Mouse (Mus musculus) right cerebral cortex, postnatal 10 days (tissue): ENCODE data around the gene Mip.
"Not testable (repeated sequence)": the region's sequence is repeated elsewhere in the genome, so short reads cannot be mapped to it uniquely, and the experiment has no call there.

Experiments used
- DNase-seq, 2 experiments: peaks; one replicate each; pipeline ENCODE4 v3.0.0; 2021; ENCODE audit warnings: low spot score in 2 of 2

The Mip gene

GRCm38 (mm10) chr10:128211390-128212108 lies 14.1 kb upstream of the Mip start, which contains the start of gene Spryd4:
Gene Spryd4 (minus strand): TSS chr10:128211807.
- peak; percentile 95 to 96 for DNase-seq

- no peak for DNase-seq
Observed at GRCm38 (mm10) chr10:128212148-128212547, 13.5 kb upstream of the Mip start.

- peak; percentile 66 to 67 for DNase-seq
Observed at GRCm38 (mm10) chr10:128212871-128213323, 12.7 kb upstream of the Mip start.

- not testable (repeated sequence) for DNase-seq
Observed at GRCm38 (mm10) chr10:128214112-128214511, 11.5 kb upstream of the Mip start.

GRCm38 (mm10) chr10:128214981-128215380 lies 10.7 kb upstream of the Mip start:
- no peak for DNase-seq

GRCm38 (mm10) chr10:128218387-128219117 lies 7.1 kb upstream of the Mip start:
- DNase-seq, result no peak

GRCm38 (mm10) chr10:128221533-128222286 lies 3.9 kb upstream of the Mip start:
- DNase-seq, result no peak

GRCm38 (mm10) chr10:128225064-128225463 lies 574 bp upstream of the Mip start:
- DNase-seq, result no peak

GRCm38 (mm10) chr10:128227592-128227991 lies 2.0 kb downstream of the Mip start:
- DNase-seq, result no peak

- no peak for DNase-seq
Observed at GRCm38 (mm10) chr10:128228009-128228408, 2.4 kb downstream of the Mip start.

- no peak for DNase-seq
Observed at GRCm38 (mm10) chr10:128230582-128230981, 4.9 kb downstream of the Mip start.

- no peak for DNase-seq
Observed at GRCm38 (mm10) chr10:128231146-128231545, 5.5 kb downstream of the Mip start.

GRCm38 (mm10) chr10:128231697-128232419 lies 6.2 kb downstream of the Mip start, which contains the start of gene Timeless:
Gene Timeless (plus strand): TSS chr10:128232065.
- DNase-seq, result peak; percentile 85 to 89

GRCm38 (mm10) chr10:128232420-128232985 lies 6.9 kb downstream of the Mip start:
- DNase-seq, result peak; percentile 66 to 68

GRCm38 (mm10) chr10:128236321-128236720 lies 10.7 kb downstream of the Mip start:
- DNase-seq, result no peak

GRCm38 (mm10) chr10:128237807-128238480 lies 12.3 kb downstream of the Mip start:
- no peak for DNase-seq

- DNase-seq, result no peak
Observed at GRCm38 (mm10) chr10:128239140-128239539, 13.5 kb downstream of the Mip start.

- no peak for DNase-seq
Observed at GRCm38 (mm10) chr10:128240131-128240530, 14.5 kb downstream of the Mip start.

GRCm38 (mm10) chr10:128243252-128243651 lies 17.6 kb downstream of the Mip start:
- no peak for DNase-seq

- no peak for DNase-seq
Observed at GRCm38 (mm10) chr10:128244121-128244520, 18.5 kb downstream of the Mip start.
